Mouse (Mus musculus): ENCODE results near the gene Trp53.

- TF ChIP-seq CTCF (IDR thresholded peaks at IDR 0.05; ENCODE audit: borderline replicate concordance, extremely low read depth, insufficient read depth, insufficient read length) (no peak), POLR2A (IDR thresholded peaks at IDR 0.05; ENCODE audit: borderline replicate concordance, extremely low read depth, insufficient read depth, insufficient read length, poor library complexity, severe bottlenecking) (no peak)
Measured at GRCm38 (mm10) chr11:69603516-69603915, 23.4 kb downstream of the Trp53 start.

All from brain, embryonic 14.5 days (tissue).